Mouse (Mus musculus): Measurements from ENCODE around the gene Pitpnm2. TPM values are rescaled to one million over a fixed set of nuclear protein-coding genes. Genes with fewer than 3 reads are reported as not detected.

Gene Pitpnm2
- polyA plus RNA-seq, 1 experiment: 10.8 TPM

- Histone ChIP-seq H3K27ac (ENCODE audit: control insufficient read depth, insufficient read depth, low read depth, low read length, poor library complexity) (no peak overlapping the region), H3K4me1 (ENCODE audit: control insufficient read depth, insufficient read depth, low read length) (no peaks in the 10 kb centered on the region; the same call in 1 of the 2 replicates), H3K4me3 (replicated peaks; ENCODE audit: control insufficient read depth, low read depth, low read length) (no peak overlapping the region)
- TF ChIP-seq POLR2A (IDR thresholded peaks at IDR 0.05; ENCODE audit: borderline replicate concordance, control insufficient read depth, low read depth, low read length): no peak
- no peak for TF ChIP-seq CTCF (IDR thresholded peaks at IDR 0.05; ENCODE audit: control insufficient read depth, insufficient read depth, low read length)
- WGBS: 94% methylated on average over 9 of the region's 9 CpGs
Measured at GRCm38 (mm10) chr5:124243236-124243901, 6.2 kb downstream of the Pitpnm2 start.

GRCm38 (mm10) chr5:124241686-124242444 lies 7.7 kb downstream of the Pitpnm2 start:
- no peak overlapping the region for H3K4me3 ChIP-seq (replicated peaks; ENCODE audit: control insufficient read depth, low read depth, low read length)
- no peak for TF ChIP-seq CTCF (IDR thresholded peaks at IDR 0.05; ENCODE audit: control insufficient read depth, insufficient read depth, low read length)
- TF ChIP-seq POLR2A (IDR thresholded peaks at IDR 0.05; ENCODE audit: borderline replicate concordance, control insufficient read depth, low read depth, low read length): no peak
- H3K27ac ChIP-seq (ENCODE audit: control insufficient read depth, insufficient read depth, low read depth, low read length, poor library complexity): no peak overlapping the region
- no peaks in the 10 kb centered on the region; the same call in 1 of the 2 replicates for H3K4me1 ChIP-seq (ENCODE audit: control insufficient read depth, insufficient read depth, low read length)
- 30% methylated on average over 10 of the region's 10 CpGs for WGBS

GRCm38 (mm10) chr5:124240841-124241685 lies 8.5 kb downstream of the Pitpnm2 start:
- WGBS: 74% methylated on average over 22 of the region's 22 CpGs
- H3K27ac ChIP-seq (ENCODE audit: control insufficient read depth, insufficient read depth, low read depth, low read length, poor library complexity): no peak overlapping the region
- no peak overlapping the region for H3K4me3 ChIP-seq (replicated peaks; ENCODE audit: control insufficient read depth, low read depth, low read length)
- H3K4me1 ChIP-seq (ENCODE audit: control insufficient read depth, insufficient read depth, low read length): no peaks in the 10 kb centered on the region; the same call in 1 of the 2 replicates
- no peak for TF ChIP-seq CTCF (IDR thresholded peaks at IDR 0.05; ENCODE audit: control insufficient read depth, insufficient read depth, low read length)
- TF ChIP-seq POLR2A (IDR thresholded peaks at IDR 0.05; ENCODE audit: borderline replicate concordance, control insufficient read depth, low read depth, low read length): no peak

- no peak overlapping the region for H3K27ac ChIP-seq (ENCODE audit: control insufficient read depth, insufficient read depth, low read depth, low read length, poor library complexity)
- TF ChIP-seq POLR2A (IDR thresholded peaks at IDR 0.05; ENCODE audit: borderline replicate concordance, control insufficient read depth, low read depth, low read length) (no peak), CTCF (IDR thresholded peaks at IDR 0.05; ENCODE audit: control insufficient read depth, insufficient read depth, low read length) (no peak)
- peaks cover 1% of the 10 kb centered on the region; the same call in 1 of the 2 replicates for H3K4me1 ChIP-seq (ENCODE audit: control insufficient read depth, insufficient read depth, low read length)
- 78% methylated on average over 4 of the region's 4 CpGs for WGBS
- no peak overlapping the region for H3K4me3 ChIP-seq (replicated peaks; ENCODE audit: control insufficient read depth, low read depth, low read length)
Measured at GRCm38 (mm10) chr5:124236180-124236579, 13.4 kb downstream of the Pitpnm2 start.

- TF ChIP-seq CTCF (IDR thresholded peaks at IDR 0.05; ENCODE audit: control insufficient read depth, insufficient read depth, low read length) (no peak), POLR2A (IDR thresholded peaks at IDR 0.05; ENCODE audit: borderline replicate concordance, control insufficient read depth, low read depth, low read length) (no peak)
- H3K27ac ChIP-seq (ENCODE audit: control insufficient read depth, insufficient read depth, low read depth, low read length, poor library complexity): no peak overlapping the region
- H3K4me1 ChIP-seq (ENCODE audit: control insufficient read depth, insufficient read depth, low read length): peaks cover 1% of the 10 kb centered on the region; the same call in 1 of the 2 replicates
- WGBS: 91% methylated on average over 6 of the region's 6 CpGs
- no peak overlapping the region for H3K4me3 ChIP-seq (replicated peaks; ENCODE audit: control insufficient read depth, low read depth, low read length)
Measured at GRCm38 (mm10) chr5:124234778-124235177, 14.8 kb downstream of the Pitpnm2 start.

GRCm38 (mm10) chr5:124233874-124234661 lies 15.5 kb downstream of the Pitpnm2 start:
- 78% methylated on average over 12 of the region's 12 CpGs for WGBS
- Histone ChIP-seq H3K4me1 (ENCODE audit: control insufficient read depth, insufficient read depth, low read length) (peaks cover 1% of the 10 kb centered on the region; the same call in 1 of the 2 replicates), H3K27ac (ENCODE audit: control insufficient read depth, insufficient read depth, low read depth, low read length, poor library complexity) (no peak overlapping the region), H3K4me3 (replicated peaks; ENCODE audit: control insufficient read depth, low read depth, low read length) (no peak overlapping the region)
- TF ChIP-seq POLR2A (IDR thresholded peaks at IDR 0.05; ENCODE audit: borderline replicate concordance, control insufficient read depth, low read depth, low read length): no peak
- no peak for TF ChIP-seq CTCF (IDR thresholded peaks at IDR 0.05; ENCODE audit: control insufficient read depth, insufficient read depth, low read length)

- Histone ChIP-seq H3K4me1 (ENCODE audit: control insufficient read depth, insufficient read depth, low read length) (peaks cover 1% of the 10 kb centered on the region; the same call in 1 of the 2 replicates), H3K27ac (ENCODE audit: control insufficient read depth, insufficient read depth, low read depth, low read length, poor library complexity) (no peak overlapping the region), H3K4me3 (replicated peaks; ENCODE audit: control insufficient read depth, low read depth, low read length) (no peak overlapping the region)
- TF ChIP-seq CTCF (IDR thresholded peaks at IDR 0.05; ENCODE audit: control insufficient read depth, insufficient read depth, low read length): no peak
- no peak for TF ChIP-seq POLR2A (IDR thresholded peaks at IDR 0.05; ENCODE audit: borderline replicate concordance, control insufficient read depth, low read depth, low read length)
- WGBS: 71% methylated on average over 8 of the region's 8 CpGs
Measured at GRCm38 (mm10) chr5:124233144-124233465, 16.5 kb downstream of the Pitpnm2 start.

Measured in bone marrow, adult 2 months (tissue).